Mouse (Mus musculus) embryonic facial prominence, embryonic 12.5 days (tissue): ENCODE measurements at regions not wholly inside any gene's neighbourhood (a gene's known extent, or its start where the extent isn't known, plus 50 kb on each side); places are given as distances from the start of the nearest gene placed in this dataset.

Source experiments
- ATAC-seq: fragments of 200-750 bp; cut with Nextera tagmentation; 2 replicates; pipeline ENCODE4 v1.8.0; 2017; ENCODE audit not compliant: insufficient number of reproducible peaks, insufficient read depth, low FRiP score, low TSS enrichment
- H3K27ac ChIP-seq: fragments of 300-500 bp; sonication (generic); 2 replicates; pipeline ENCODE4 v1.5.1; 2016; ENCODE audit warnings: mild to moderate bottlenecking
- H3K27me3 ChIP-seq: fragments of 300-500 bp; sonication (generic); 2 replicates; pipeline ENCODE4 v1.6.1; 2016; ENCODE audit warnings: mild to moderate bottlenecking, moderate library complexity
- H3K36me3 ChIP-seq: fragments of 300-500 bp; sonication (generic); 2 replicates; pipeline ENCODE4 v1.6.1; 2016; ENCODE audit warnings: mild to moderate bottlenecking
- H3K4me1 ChIP-seq: fragments of 300-500 bp; sonication (generic); 2 replicates; pipeline ENCODE4 v1.6.1; 2016
- H3K4me2 ChIP-seq: fragments of 300-500 bp; sonication (generic); replicated peaks from 2 replicates; pipeline ENCODE4 v1.6.1; 2016; ENCODE audit warnings: mild to moderate bottlenecking, moderate library complexity
- H3K4me3 ChIP-seq: fragments of 300-500 bp; sonication (generic); 2 replicates; pipeline ENCODE4 v1.5.1; 2016; ENCODE audit warnings: mild to moderate bottlenecking
- H3K9ac ChIP-seq: fragments of 300-500 bp; sonication (generic); 2 replicates; pipeline ENCODE4 v1.6.1; 2016; ENCODE audit warnings: mild to moderate bottlenecking, moderate library complexity
- H3K9me3 ChIP-seq: fragments of 300-500 bp; sonication (generic); 2 replicates; pipeline ENCODE4 v1.6.1; 2016; ENCODE audit warnings: mild to moderate bottlenecking, moderate library complexity
- WGBS: fragments of 180-500 bp; shearing (Covaris S2); methylation state at CpG from one replicate; pipeline ENCODE4 v1.1.7; 2016; 5-methylcytosine and 5-hydroxymethylcytosine counted together

GRCm38 (mm10) chr14:58815616-58816539, 326.8 kb downstream of the 1700129C05Rik start:
- Histone ChIP-seq H3K4me2 (no peak overlapping the region), H3K9me3 (no peaks in the 10 kb centered on the region), H3K4me3 (no peak overlapping the region), H3K27me3 (no peaks in the 10 kb centered on the region), H3K9ac (no peak overlapping the region), H3K27ac (no peak overlapping the region), H3K4me1 (peaks cover 3% of the 10 kb centered on the region; the same call in 1 of the 2 replicates), H3K36me3 (no peaks in the 10 kb centered on the region)
- WGBS, result 68% methylated on average over 11 of the region's 11 CpGs
- no peak for ATAC-seq

- no peak overlapping the region for H3K4me2 ChIP-seq
- 64% methylated on average over 5 of the region's 5 CpGs for WGBS
- H3K27ac ChIP-seq, result no peak overlapping the region
- no peak for ATAC-seq
- no peak overlapping the region for H3K9ac ChIP-seq
- H3K27me3 ChIP-seq, result no peaks in the 10 kb centered on the region
- no peaks in the 10 kb centered on the region for H3K36me3 ChIP-seq
- peaks cover 3% of the 10 kb centered on the region; the same call in 1 of the 2 replicates for H3K4me1 ChIP-seq
- no peak overlapping the region for H3K4me3 ChIP-seq
- H3K9me3 ChIP-seq, result no peaks in the 10 kb centered on the region
Observed at GRCm38 (mm10) chr14:58812585-58812984, 330.1 kb downstream of the 1700129C05Rik start.

- ATAC-seq, result no peak
- Histone ChIP-seq H3K36me3 (no peaks in the 10 kb centered on the region), H3K4me3 (no peak overlapping the region), H3K4me2 (no peak overlapping the region), H3K27me3 (no peaks in the 10 kb centered on the region), H3K27ac (no peak overlapping the region), H3K9ac (no peak overlapping the region), H3K9me3 (no peaks in the 10 kb centered on the region), H3K4me1 (no peaks in the 10 kb centered on the region)
Observed at GRCm38 (mm10) chr14:58801402-58801861, 341.3 kb downstream of the 1700129C05Rik start.

GRCm38 (mm10) chr14:58788190-58788945, 354.3 kb downstream of the 1700129C05Rik start:
- no peak for ATAC-seq
- Histone ChIP-seq H3K27me3 (no peaks in the 10 kb centered on the region), H3K9ac (no peak overlapping the region), H3K9me3 (no peaks in the 10 kb centered on the region), H3K27ac (no peak overlapping the region), H3K4me3 (no peak overlapping the region), H3K4me2 (no peak overlapping the region), H3K4me1 (0 out of 2 replicates have a peak, but pooled peaks cover 3% of the 10 kb centered on the region), H3K36me3 (no peaks in the 10 kb centered on the region)
- WGBS, result 76% methylated on average over 10 of the region's 10 CpGs

GRCm38 (mm10) chr14:58787618-58788017, 355.1 kb downstream of the 1700129C05Rik start:
- ATAC-seq, result no peak
- 57% methylated on average over 2 of the region's 2 CpGs for WGBS
- no peak overlapping the region for H3K27ac ChIP-seq
- no peak overlapping the region for H3K4me2 ChIP-seq
- H3K27me3 ChIP-seq, result no peaks in the 10 kb centered on the region
- no peak overlapping the region for H3K9ac ChIP-seq
- no peaks in the 10 kb centered on the region for H3K9me3 ChIP-seq
- H3K4me3 ChIP-seq, result no peak overlapping the region
- no peaks in the 10 kb centered on the region for H3K36me3 ChIP-seq
- 0 out of 2 replicates have a peak, but pooled peaks cover 3% of the 10 kb centered on the region for H3K4me1 ChIP-seq

GRCm38 (mm10) chr14:58786791-58787491, 355.8 kb downstream of the 1700129C05Rik start:
- H3K4me1 ChIP-seq, result 0 out of 2 replicates have a peak, but pooled peaks cover 3% of the 10 kb centered on the region
- H3K4me2 ChIP-seq, result no peak overlapping the region
- WGBS, result 76% methylated on average over 4 of the region's 4 CpGs
- no peaks in the 10 kb centered on the region for H3K36me3 ChIP-seq
- no peak overlapping the region for H3K27ac ChIP-seq
- no peak for ATAC-seq
- H3K27me3 ChIP-seq, result no peaks in the 10 kb centered on the region
- no peak overlapping the region for H3K4me3 ChIP-seq
- no peaks in the 10 kb centered on the region for H3K9me3 ChIP-seq
- no peak overlapping the region for H3K9ac ChIP-seq

- 71% methylated on average over 1 of the region's 1 CpGs for whole genome bisulfite sequencing
- Histone ChIP-seq H3K4me2 (no peak overlapping the region), H3K27ac (no peak overlapping the region), H3K27me3 (no peaks in the 10 kb centered on the region), H3K4me1 (0 out of 2 replicates have a peak, but pooled peaks cover 3% of the 10 kb centered on the region), H3K9ac (no peak overlapping the region), H3K36me3 (no peaks in the 10 kb centered on the region), H3K4me3 (no peak overlapping the region), H3K9me3 (no peaks in the 10 kb centered on the region)
- ATAC-seq, result no peak
Observed at GRCm38 (mm10) chr14:58783201-58783600, 359.5 kb downstream of the 1700129C05Rik start.

- Histone ChIP-seq H3K9ac (no peak overlapping the region), H3K4me2 (no peak overlapping the region), H3K36me3 (no peaks in the 10 kb centered on the region), H3K27ac (no peak overlapping the region), H3K4me1 (no peaks in the 10 kb centered on the region), H3K9me3 (no peaks in the 10 kb centered on the region), H3K4me3 (no peak overlapping the region), H3K27me3 (no peaks in the 10 kb centered on the region)
- ATAC-seq, result no peak
- 83% methylated on average over 4 of the region's 4 CpGs for WGBS
Observed at GRCm38 (mm10) chr14:58780306-58780705, 362.4 kb downstream of the 1700129C05Rik start.

- Histone ChIP-seq H3K27ac (no peak overlapping the region), H3K9me3 (no peaks in the 10 kb centered on the region), H3K4me2 (no peak overlapping the region), H3K27me3 (no peaks in the 10 kb centered on the region), H3K4me1 (no peaks in the 10 kb centered on the region), H3K9ac (no peak overlapping the region), H3K4me3 (no peak overlapping the region), H3K36me3 (no peaks in the 10 kb centered on the region)
- WGBS, result 80% methylated on average over 4 of the region's 4 CpGs
- no peak for ATAC-seq
Observed at GRCm38 (mm10) chr14:58778675-58779074, 364.0 kb downstream of the 1700129C05Rik start.

GRCm38 (mm10) chr14:58761291-58761690, 381.4 kb downstream of the 1700129C05Rik start:
- ATAC-seq, result no peak
- Histone ChIP-seq H3K4me1 (no peaks in the 10 kb centered on the region), H3K4me2 (no peak overlapping the region), H3K27ac (no peak overlapping the region), H3K9me3 (no peaks in the 10 kb centered on the region), H3K36me3 (no peaks in the 10 kb centered on the region), H3K9ac (no peak overlapping the region), H3K4me3 (no peak overlapping the region), H3K27me3 (no peaks in the 10 kb centered on the region)
- WGBS, result 87% methylated on average over 2 of the region's 2 CpGs

GRCm38 (mm10) chr14:58759759-58760158, 382.9 kb downstream of the 1700129C05Rik start:
- Histone ChIP-seq H3K36me3 (no peaks in the 10 kb centered on the region), H3K4me2 (no peak overlapping the region), H3K27ac (no peak overlapping the region), H3K4me3 (no peak overlapping the region), H3K27me3 (no peaks in the 10 kb centered on the region), H3K9me3 (no peaks in the 10 kb centered on the region), H3K9ac (no peak overlapping the region), H3K4me1 (no peaks in the 10 kb centered on the region)
- WGBS, result 83% methylated on average over 4 of the region's 4 CpGs
- no peak for ATAC-seq
